In genomic region chr11:12464181-12465162, GRCm38 (mm10) we compare ENCODE assay signal across 8 mouse cellular contexts. TPM values are rescaled to one million over a fixed set of nuclear protein-coding genes. Genes with fewer than 3 reads are reported as not detected.
DNase-seq lines count a peak whose midpoint lies in the region; ATAC-seq and TF ChIP-seq lines count a peak whose summit lies in the region.

Gene Cobl (minus strand): TSS chr11:12464960.

- no peak for TF ChIP-seq POLR2A in heart, adult 2 months (IDR thresholded peaks at IDR 0.05; ENCODE audit: insufficient read depth, low read depth, low read length)

- peak; percentile 23 to 24 for DNase-seq in heart, adult 2 months
- no peak for DNase-seq in heart, adult 9 months (ENCODE audit: low spot score in 2 of 2)
- DNase-seq in embryo, embryonic 11 days, result peak; percentile 66
- peak; percentile 31 for DNase-seq in liver, postnatal 0 days
- DNase-seq in retina, postnatal 7 days (ENCODE audit: low read depth, low spot score), result peak; percentile 25
- DNase-seq in thymus, postnatal 14 days, result no peak

- no peak for TF ChIP-seq CTCF in heart, adult 2 months (IDR thresholded peaks at IDR 0.05)
- TF ChIP-seq CTCF in liver, postnatal 0 days (IDR thresholded peaks at IDR 0.05; ENCODE audit: low read depth), result no peak

- H3K36me3 ChIP-seq in heart, adult 2 months (ENCODE audit: control insufficient read depth, insufficient read depth, low read length), result no peaks in the 10 kb centered on the region
- H3K36me3 ChIP-seq in heart, embryonic 12.5 days, result no peaks in the 10 kb centered on the region
- no peaks in the 10 kb centered on the region for H3K36me3 ChIP-seq in kidney, embryonic 16.5 days (ENCODE audit: insufficient read depth, low read length)
- no peaks in the 10 kb centered on the region for H3K36me3 ChIP-seq in liver, postnatal 0 days (replicated peaks; ENCODE audit: insufficient read depth, low read length)

- WGBS in heart, adult 2 months, result 2% methylated on average over 67 of the region's 89 CpGs
- under 1% methylated on average over 64 of the region's 89 CpGs for WGBS in heart, embryonic 12.5 days
- under 1% methylated on average over 69 of the region's 89 CpGs for WGBS in kidney, embryonic 16.5 days
- under 1% methylated on average over 71 of the region's 89 CpGs for WGBS in liver, postnatal 0 days (ENCODE audit: insufficient replicate concordance)

- H3K9ac ChIP-seq in heart, adult 2 months (ENCODE audit: low read depth, low read length), result peak within 1 kb of the TSS; percentile 68
- H3K9ac ChIP-seq in heart, embryonic 12.5 days, result peak within 1 kb of the TSS; percentile 79
- H3K9ac ChIP-seq in kidney, embryonic 16.5 days (replicated peaks; ENCODE audit: low read length), result peak within 1 kb of the TSS; percentile 72
- peak within 1 kb of the TSS; percentile 58 for H3K9ac ChIP-seq in liver, postnatal 0 days (replicated peaks)

- ATAC-seq in heart, embryonic 12.5 days (ENCODE audit: insufficient number of reproducible peaks, low FRiP score), result peak; percentile 56
- ATAC-seq in kidney, embryonic 16.5 days (ENCODE audit: low FRiP score, low TSS enrichment), result peak; percentile 90
- peak; percentile 67 for ATAC-seq in liver, postnatal 0 days

- peak within 1 kb of the TSS; percentile 54 for H3K4me3 ChIP-seq in heart, adult 2 months
- peak within 1 kb of the TSS; percentile 84 for H3K4me3 ChIP-seq in heart, embryonic 12.5 days
- H3K4me3 ChIP-seq in kidney, embryonic 16.5 days (ENCODE audit: low read length), result peak within 1 kb of the TSS; percentile 75
- H3K4me3 ChIP-seq in liver, postnatal 0 days (ENCODE audit: low read depth, low read length), result peak within 1 kb of the TSS; percentile 52

- no peaks in the 10 kb centered on the region for H3K27me3 ChIP-seq in heart, adult 2 months (ENCODE audit: control insufficient read depth, insufficient read depth, low read length)
- H3K27me3 ChIP-seq in heart, embryonic 12.5 days (replicated peaks), result peaks cover 28% of the 10 kb centered on the region
- peaks cover 13% of the 10 kb centered on the region; the same call in 1 of the 2 replicates for H3K27me3 ChIP-seq in kidney, embryonic 16.5 days (ENCODE audit: insufficient read depth, low read length)
- H3K27me3 ChIP-seq in liver, postnatal 0 days (ENCODE audit: insufficient read depth, low read length), result peaks cover 9% of the 10 kb centered on the region

- TF ChIP-seq EP300 in heart, adult 2 months (IDR thresholded peaks at IDR 0.05; ENCODE audit: insufficient read depth, low read depth, low read length), result no peak
- no peak for TF ChIP-seq EP300 in liver, postnatal 0 days (IDR thresholded peaks at IDR 0.05; ENCODE audit: low read depth)

- no peaks in the 10 kb centered on the region for H3K9me3 ChIP-seq in heart, embryonic 12.5 days (replicated peaks)
- no peaks in the 10 kb centered on the region for H3K9me3 ChIP-seq in kidney, embryonic 16.5 days (ENCODE audit: low read length)
- H3K9me3 ChIP-seq in liver, postnatal 0 days (ENCODE audit: low read length), result no peaks in the 10 kb centered on the region

- peak within 1 kb of the TSS; percentile 96 for H3K4me2 ChIP-seq in heart, embryonic 12.5 days
- H3K4me2 ChIP-seq in kidney, embryonic 16.5 days (replicated peaks; ENCODE audit: low read depth, low read length), result peak within 1 kb of the TSS; percentile 89
- peak within 1 kb of the TSS; percentile 77 for H3K4me2 ChIP-seq in liver, postnatal 0 days (ENCODE audit: low read depth, low read length)

- no peaks in the 10 kb centered on the region for H3K4me1 ChIP-seq in heart, adult 2 months (ENCODE audit: control insufficient read depth, insufficient read depth, low read length)
- 0 out of 2 replicates have a peak, but pooled peaks cover 4% of the 10 kb centered on the region for H3K4me1 ChIP-seq in heart, embryonic 12.5 days (replicated peaks)
- H3K4me1 ChIP-seq in kidney, embryonic 16.5 days (ENCODE audit: insufficient read depth, low read length), result peaks cover 5% of the 10 kb centered on the region; the same call in 1 of the 2 replicates
- peaks cover 8% of the 10 kb centered on the region; the same call in 1 of the 2 replicates for H3K4me1 ChIP-seq in liver, postnatal 0 days (ENCODE audit: insufficient read depth)

- H3K79me2 ChIP-seq in heart, adult 2 months (replicated peaks; ENCODE audit: control insufficient read depth, insufficient read depth, low read length), result no peaks in the 10 kb centered on the region

- intact Hi-C loops in heart, adult 2 months (cut with DNase I), result no loop called here

- H3K27ac ChIP-seq in heart, adult 2 months, result no peak within 1 kb of the TSS
- H3K27ac ChIP-seq in heart, embryonic 12.5 days (ENCODE audit: poor library complexity, severe bottlenecking), result no peak within 1 kb of the TSS
- peak within 1 kb of the TSS; percentile 43; the same call in 1 of the 2 replicates for H3K27ac ChIP-seq in kidney, embryonic 16.5 days (ENCODE audit: low read length)
- H3K27ac ChIP-seq in liver, postnatal 0 days (ENCODE audit: low read depth), result no peak within 1 kb of the TSS

RNA-seq across cellular contexts. Expression of gene Cobl, which starts in this region (rescaled TPM):
- total RNA-seq in heart, adult 2 months (2021), result 10 to 100 TPM; 14.7 to 18.0 TPM
- 13.1 and 13.2 TPM in 2 replicates for polyA plus RNA-seq in heart, adult 2 months (2012; rRNA removed)
- 34.8 and 39.4 TPM in 2 replicates for polyA plus RNA-seq in heart, embryonic 12.5 days (2016; fragmentation: Nextera tagmentation; extraction: Ambion mirVana)
- polyA plus RNA-seq in kidney, embryonic 16.5 days (2015; fragmentation: Nextera tagmentation; extraction: Ambion mirVana), result 7.5 and 7.6 TPM in 2 replicates
- polyA plus RNA-seq in liver, postnatal 0 days (2015; fragmentation: Nextera tagmentation; extraction: Ambion mirVana), result 0.93 and 1.5 TPM in 2 replicates

Comparison
In these comparisons a context has a peak if more than half of its experiments do, and no peak if none do; other contexts are left out.
1. DNase-seq: peak in heart, adult 2 months (2 of 2), embryo, embryonic 11 days (single experiment), liver, postnatal 0 days (single experiment) and retina, postnatal 7 days (single experiment); none in heart, adult 9 months (0 of 2) and thymus, postnatal 14 days (single experiment).
2. Peak in every context shown above with its lines, with median percentiles within 50 percentile points of each other: H3K4me3 ChIP-seq, H3K9ac ChIP-seq, ATAC-seq and H3K4me2 ChIP-seq.